Mouse (Mus musculus) forebrain, embryonic 11.5 days (tissue): ENCODE data around the gene Sertad2. TPM values are rescaled to one million over a fixed set of nuclear protein-coding genes. Genes with fewer than 3 reads are reported as not detected.
A peak's percentile ranks its signal among the peaks of the same experiment; 100 is the strongest.

Source experiments
- ATAC-seq: fragments of 200-750 bp; cut with Nextera tagmentation; replicated peaks from 2 replicates; pipeline ENCODE4 v1.8.0; 2017; ENCODE audit warnings: moderate TSS enrichment; ENCODE audit not compliant: low FRiP score
- DNase-seq: peaks from one replicate; pipeline ENCODE4 v3.0.0-alpha.2; 2017; ENCODE audit warnings: low spot score
- H3K27ac ChIP-seq: fragments of 300-500 bp; sonication (generic); 2 replicates; pipeline ENCODE4 v1.5.1; 2014; ENCODE audit warnings: low read depth, low read length
- H3K27me3 ChIP-seq: fragments of 300-500 bp; sonication (generic); 2 replicates; pipeline ENCODE4 v1.6.1; 2014; ENCODE audit warnings: mild to moderate bottlenecking, low read length, mixed read lengths; ENCODE audit not compliant: control insufficient read depth, insufficient read depth
- H3K36me3 ChIP-seq: fragments of 300-500 bp; sonication (generic); 2 replicates; pipeline ENCODE4 v1.6.1; 2014; ENCODE audit warnings: mild to moderate bottlenecking, low read length, moderate library complexity, mixed read lengths; ENCODE audit not compliant: control insufficient read depth, insufficient read depth
- H3K4me1 ChIP-seq: fragments of 300-500 bp; sonication (generic); replicated peaks from 2 replicates; pipeline ENCODE4 v1.6.1; 2014; ENCODE audit warnings: low read length, mixed read lengths; ENCODE audit not compliant: control insufficient read depth, insufficient read depth
- H3K4me2 ChIP-seq: fragments of 300-500 bp; sonication (generic); 2 replicates; pipeline ENCODE4 v1.6.1; 2014; ENCODE audit warnings: low read depth, mild to moderate bottlenecking, low read length, moderate library complexity, mixed read lengths; ENCODE audit not compliant: severe bottlenecking
- H3K4me3 ChIP-seq: fragments of 300-500 bp; sonication (generic); 2 replicates; pipeline ENCODE4 v1.5.1; 2014; ENCODE audit warnings: low read depth, low read length
- H3K9ac ChIP-seq: fragments of 300-500 bp; sonication (generic); 2 replicates; pipeline ENCODE4 v1.6.1; 2014; ENCODE audit warnings: low read length
- H3K9me3 ChIP-seq: fragments of 300-500 bp; sonication (generic); 2 replicates; pipeline ENCODE4 v1.6.1; 2016; ENCODE audit warnings: low read length, mixed read lengths; ENCODE audit not compliant: control insufficient read depth
- WGBS: fragments of 180-500 bp; shearing (Covaris S2); extraction: QIAGEN DNeasy Blood & Tissue Kit; methylation state at CpG from one replicate; pipeline ENCODE4 v1.1.7; 2014; 5-methylcytosine and 5-hydroxymethylcytosine counted together
- polyA plus RNA-seq: library from polyadenylated mRNA; unstranded; fragments of >200 nt; fragmentation: Nextera tagmentation; extraction: Ambion mirVana; gene quantifications from 2 replicates; pipeline ENCODE4 v1.2.1, GENCODE M21; 2014

The Sertad2 gene
- polyA plus RNA-seq, 1 experiment from 2014 or later = 26.5 TPM

DNA sequence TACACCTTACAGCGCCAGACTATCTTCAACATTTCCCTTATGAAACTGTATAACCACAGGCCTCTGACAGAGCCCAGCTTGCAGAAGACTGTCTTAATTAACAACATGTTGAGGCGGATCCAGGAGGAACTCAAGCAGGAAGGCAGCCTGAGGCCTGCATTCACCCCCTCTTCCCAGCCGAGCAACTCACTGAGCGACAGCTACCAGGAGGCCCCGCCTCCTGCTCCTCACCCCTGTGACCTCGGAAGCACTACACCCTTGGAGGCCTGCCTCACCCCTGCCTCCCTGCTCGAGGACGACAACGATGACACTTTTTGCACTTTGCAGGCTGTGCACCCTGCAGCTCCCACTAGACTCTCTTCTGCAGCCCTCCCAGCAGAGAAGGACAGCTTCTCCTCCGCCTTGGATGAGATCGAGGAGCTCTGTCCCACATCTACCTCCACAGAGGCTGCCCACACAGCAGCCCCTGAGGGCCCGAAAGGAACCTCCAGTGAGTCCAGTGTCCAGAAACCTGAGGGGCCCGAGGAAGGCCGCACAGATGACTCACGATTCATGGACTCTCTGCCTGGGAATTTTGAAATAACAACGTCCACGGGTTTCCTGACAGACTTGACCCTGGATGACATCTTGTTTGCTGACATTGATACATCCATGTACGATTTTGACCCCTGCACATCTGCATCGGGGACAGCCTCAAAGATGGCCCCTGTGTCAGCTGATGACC lies 105.0 kb downstream of the Sertad2 start:
- Histone ChIP-seq H3K27ac (0 out of 2 replicates have a peak overlapping the region, but pooled peaks have one; percentile 13), H3K4me1 (peaks cover 28% of the 10 kb centered on the region), H3K9me3 (no peaks in the 10 kb centered on the region), H3K27me3 (no peaks in the 10 kb centered on the region), H3K9ac (0 out of 2 replicates have a peak overlapping the region, but pooled peaks have one; percentile 5), H3K4me2 (no peak overlapping the region), H3K4me3 (no peak overlapping the region), H3K36me3 (no peaks in the 10 kb centered on the region; the same call in 1 of the 2 replicates)
- ATAC-seq (0 out of 2 replicates have a peak, but pooled peaks have one; percentile 3), DNase-seq (peak; percentile 51)
- WGBS = 48% methylated on average over 19 of the region's 19 CpGs

DNA sequence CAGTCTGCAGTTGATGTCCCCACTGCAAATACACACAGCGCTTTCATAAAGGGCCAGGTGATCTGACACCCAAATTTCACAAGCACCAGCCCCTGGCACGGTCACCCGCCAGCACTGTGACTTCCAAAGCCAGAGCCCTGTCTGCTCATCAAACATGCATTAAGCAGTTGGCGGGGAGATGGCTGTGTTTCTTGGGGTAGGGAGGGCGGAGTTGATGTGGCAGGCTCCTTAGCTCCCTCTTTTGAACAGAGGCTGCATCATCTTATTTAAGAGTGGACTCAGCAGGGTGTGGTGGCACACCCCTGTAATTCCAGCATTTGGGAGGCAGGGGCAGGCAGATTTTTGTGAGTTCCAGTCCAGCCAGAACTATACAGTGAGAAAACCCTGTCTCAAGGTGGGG lies 106.4 kb downstream of the Sertad2 start:
- Histone ChIP-seq H3K27ac (peak overlapping the region; percentile 78), H3K9ac (no peak overlapping the region; the same call in 1 of the 2 replicates), H3K4me3 (no peak overlapping the region), H3K4me2 (no peak overlapping the region), H3K4me1 (peaks cover 33% of the 10 kb centered on the region), H3K27me3 (no peaks in the 10 kb centered on the region), H3K36me3 (no peaks in the 10 kb centered on the region; the same call in 1 of the 2 replicates), H3K9me3 (no peaks in the 10 kb centered on the region)
- ATAC-seq = peak; percentile 71
- peak; percentile 64 for DNase-seq
- WGBS = 39% methylated on average over 5 of the region's 5 CpGs

DNA sequence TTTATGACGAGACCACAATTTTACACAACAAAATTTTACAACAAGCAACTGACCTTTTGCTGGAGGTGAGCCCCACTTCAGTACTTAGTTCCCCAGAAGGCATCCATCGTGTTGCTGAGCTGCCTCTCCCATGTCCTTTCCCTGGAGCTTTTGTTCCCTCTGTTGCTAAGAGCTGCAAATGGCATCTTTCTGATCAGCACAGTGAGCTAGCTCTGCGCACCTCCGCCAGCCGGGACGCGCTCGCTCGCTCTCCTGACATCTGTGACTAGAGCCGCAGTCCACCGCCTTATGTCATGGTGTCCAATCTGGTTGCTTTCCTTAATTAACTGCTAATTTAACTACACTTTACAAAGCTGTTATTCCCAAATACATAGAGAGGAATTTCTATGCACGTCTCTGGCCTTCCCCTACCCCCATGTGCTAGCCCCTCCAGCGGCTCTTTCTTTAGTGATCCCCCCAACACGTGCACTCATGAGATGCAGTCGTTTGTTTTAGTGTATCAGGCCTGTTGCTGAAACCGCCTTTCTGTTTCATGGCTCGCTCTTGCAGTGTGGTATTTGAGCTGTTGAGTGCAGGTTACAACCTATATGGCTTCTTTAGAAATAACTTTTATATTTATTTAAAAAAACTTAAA lies 107.1 kb downstream of the Sertad2 start:
- Histone ChIP-seq H3K4me1 (peaks cover 37% of the 10 kb centered on the region), H3K9me3 (no peaks in the 10 kb centered on the region), H3K36me3 (no peaks in the 10 kb centered on the region; the same call in 1 of the 2 replicates), H3K27me3 (no peaks in the 10 kb centered on the region), H3K4me2 (no peak overlapping the region), H3K4me3 (no peak overlapping the region), H3K9ac (no peak overlapping the region; the same call in 1 of the 2 replicates), H3K27ac (peak overlapping the region; percentile 78)
- peak; percentile 81 for DNase-seq
- 25% methylated on average over 17 of the region's 17 CpGs for WGBS
- ATAC-seq = peak; percentile 88

DNA sequence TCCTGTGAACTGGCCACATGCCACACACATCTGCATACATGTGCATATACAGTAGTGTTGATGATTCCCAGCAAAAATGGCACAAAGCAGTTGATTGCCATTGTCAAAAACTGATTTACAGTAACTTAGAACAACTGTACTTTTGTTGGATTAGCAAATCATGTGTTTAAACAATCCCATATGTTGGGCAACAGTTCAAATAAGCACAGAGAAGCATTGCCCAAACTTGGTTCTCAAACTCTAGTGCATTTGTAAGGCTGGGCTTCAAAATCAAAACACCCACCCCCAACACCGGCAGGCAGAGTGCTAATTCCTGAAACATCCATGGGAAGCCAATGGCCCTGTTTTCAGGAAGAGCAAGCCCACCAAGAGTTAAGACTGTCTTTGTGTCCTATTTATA lies 108.1 kb downstream of the Sertad2 start:
- Histone ChIP-seq H3K9me3 (no peaks in the 10 kb centered on the region), H3K36me3 (no peaks in the 10 kb centered on the region; the same call in 1 of the 2 replicates), H3K4me1 (peaks cover 46% of the 10 kb centered on the region), H3K4me2 (no peak overlapping the region), H3K27me3 (no peaks in the 10 kb centered on the region), H3K27ac (peak overlapping the region; percentile 78), H3K4me3 (no peak overlapping the region), H3K9ac (no peak overlapping the region)
- DNase-seq (no peak), ATAC-seq (no peak)
- 74% methylated on average over 1 of the region's 1 CpGs for WGBS

DNA sequence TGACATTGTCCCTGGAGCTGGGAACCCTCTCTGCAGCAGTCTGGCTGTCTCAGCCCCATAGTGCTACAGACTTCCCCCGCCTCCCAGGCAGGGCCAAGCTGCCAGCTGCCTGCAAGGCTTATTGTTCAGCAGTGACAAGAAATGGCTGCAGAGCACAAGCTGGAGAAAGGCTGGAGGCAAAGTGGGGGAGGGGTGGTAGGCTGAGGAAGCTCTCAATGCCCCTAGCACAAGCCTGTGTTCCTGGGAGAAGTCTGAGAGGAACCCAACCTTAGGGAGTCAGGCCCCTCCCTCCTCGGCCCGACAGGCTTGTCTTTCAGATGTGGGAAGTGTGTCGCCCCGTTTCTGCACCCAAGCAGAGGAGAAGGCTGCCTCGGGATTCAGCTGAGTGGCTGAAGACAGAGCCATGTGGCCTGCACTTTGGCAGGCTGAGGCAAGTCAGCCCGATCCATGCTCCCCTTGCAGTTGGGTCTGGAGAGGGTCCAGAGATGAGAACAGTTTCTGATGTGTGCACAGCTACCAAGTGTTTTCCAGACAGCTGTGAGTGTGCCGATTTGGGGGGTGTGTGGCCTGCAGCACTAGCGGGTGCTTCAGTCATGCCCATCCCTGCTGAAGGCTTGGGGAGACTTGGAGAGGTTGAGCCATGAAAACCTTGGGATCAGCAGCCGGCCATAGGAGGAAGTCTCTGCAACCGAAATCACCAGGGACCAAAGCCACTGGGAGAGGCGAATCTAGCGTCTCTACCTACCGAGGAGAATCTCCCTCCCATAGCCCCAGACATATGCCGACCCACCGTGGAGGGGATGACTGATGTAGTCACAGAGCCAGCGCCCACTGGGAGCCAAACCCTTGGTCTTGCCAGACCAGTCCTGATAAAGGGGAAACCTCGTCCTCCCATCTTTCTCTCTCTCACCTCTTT lies 113.0 kb downstream of the Sertad2 start:
- peak; percentile 91 for DNase-seq
- 9% methylated on average over 18 of the region's 18 CpGs for WGBS

DNA sequence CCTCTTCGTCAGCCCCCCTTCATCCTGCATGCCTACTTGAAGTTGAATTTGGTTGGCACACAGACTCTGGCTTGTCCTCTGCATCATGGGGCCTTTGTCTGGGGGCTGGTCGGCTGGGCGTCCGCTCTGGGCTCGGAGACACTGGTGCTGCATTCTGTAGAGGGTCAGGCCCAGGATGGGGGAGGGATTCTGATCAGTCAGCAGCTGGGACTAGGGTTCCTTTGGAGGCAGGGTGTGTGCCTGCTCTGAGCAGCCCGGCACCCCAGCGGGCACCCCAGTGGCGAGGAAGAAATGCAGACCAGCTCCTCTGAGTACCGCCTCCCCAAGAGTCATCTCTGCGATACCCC lies 113.6 kb downstream of the Sertad2 start:
- DNase-seq (peak; percentile 71), ATAC-seq (peak; percentile 45)
- H3K4me2 ChIP-seq = peak overlapping the region; percentile 43
- no peaks in the 10 kb centered on the region for H3K27me3 ChIP-seq
- H3K4me3 ChIP-seq = peak overlapping the region; percentile 11; the same call in 1 of the 2 replicates
- 12% methylated on average over 10 of the region's 10 CpGs for WGBS
- peaks cover 33% of the 10 kb centered on the region for H3K4me1 ChIP-seq
- H3K36me3 ChIP-seq = no peaks in the 10 kb centered on the region
- peak overlapping the region; percentile 96 for H3K27ac ChIP-seq
- no peaks in the 10 kb centered on the region for H3K9me3 ChIP-seq
- H3K9ac ChIP-seq = peak overlapping the region; percentile 62

More for the DNA sequence above, 113.0 kb downstream of the Sertad2 start:
- H3K4me1 ChIP-seq = peaks cover 33% of the 10 kb centered on the region
- no peaks in the 10 kb centered on the region for H3K36me3 ChIP-seq
- H3K9ac ChIP-seq = peak overlapping the region; percentile 62
- peak overlapping the region; percentile 96 for H3K27ac ChIP-seq
- H3K4me2 ChIP-seq = peak overlapping the region; percentile 43
- no peaks in the 10 kb centered on the region for H3K27me3 ChIP-seq
- H3K9me3 ChIP-seq = no peaks in the 10 kb centered on the region
- H3K4me3 ChIP-seq = peak overlapping the region; percentile 11
- peak; percentile 91 for ATAC-seq

DNA sequence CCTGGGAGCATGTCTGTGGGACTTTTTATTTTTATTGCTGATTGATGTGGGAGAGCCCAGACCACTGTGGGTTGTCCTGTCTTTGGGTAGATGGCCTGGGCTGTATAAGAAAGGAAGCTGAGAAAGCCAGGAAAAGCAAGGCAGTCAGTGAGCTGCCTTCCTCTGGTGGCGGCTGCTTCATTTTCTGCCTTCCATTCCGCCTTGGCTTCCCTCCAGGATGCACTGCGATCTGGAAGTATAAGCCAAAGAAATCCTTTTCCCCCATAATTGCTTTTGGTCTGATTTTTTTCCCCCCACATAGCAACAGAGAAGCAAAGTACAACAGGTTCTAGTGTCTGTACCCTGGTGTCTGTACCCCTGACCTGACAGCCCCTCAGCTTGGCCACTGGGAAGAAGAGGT lies 116.0 kb downstream of the Sertad2 start:
- 89% methylated on average over 3 of the region's 3 CpGs for WGBS
- Histone ChIP-seq H3K9ac (no peak overlapping the region), H3K4me1 (peaks cover 39% of the 10 kb centered on the region), H3K36me3 (no peaks in the 10 kb centered on the region), H3K4me3 (no peak overlapping the region), H3K9me3 (no peaks in the 10 kb centered on the region), H3K27me3 (no peaks in the 10 kb centered on the region), H3K27ac (no peak overlapping the region), H3K4me2 (no peak overlapping the region)
- DNase-seq (no peak), ATAC-seq (no peak)
